Mouse (Mus musculus) urinary bladder, adult 2 months (tissue): ENCODE data around the gene Diaph2. TPM values are rescaled to one million over a fixed set of nuclear protein-coding genes. Genes with fewer than 3 reads are reported as not detected.
"Not testable (repeated sequence)": the region's sequence is repeated elsewhere in the genome, so short reads cannot be mapped to it uniquely, and the experiment has no call there.

Experiments used
- DNase-seq: peaks from one replicate; pipeline ENCODE4 v3.0.0; 2022; ENCODE audit warnings: low spot score
- polyA plus RNA-seq: library from polyadenylated mRNA; depleted of rRNA; stranded (reverse); fragments of >200 nt; gene quantifications from 2 replicates; pipeline ENCODE4 v1.2.3, GENCODE M21; 2012

The Diaph2 gene
- polyA plus RNA-seq, 1 experiment: 10.6 TPM

- no peak for DNase-seq
Measured at GRCm38 (mm10) chrX:130281484-130281883, 531.9 kb downstream of the Diaph2 start.

GRCm38 (mm10) chrX:130287032-130287431 is 537.5 kb downstream of the Diaph2 start:
- no peak for DNase-seq

- no peak for DNase-seq
Measured at GRCm38 (mm10) chrX:130289775-130290174, 540.2 kb downstream of the Diaph2 start.

GRCm38 (mm10) chrX:130350808-130351435 is 601.4 kb downstream of the Diaph2 start:
- no peak for DNase-seq

GRCm38 (mm10) chrX:130351480-130351879 is 601.9 kb downstream of the Diaph2 start:
- no peak for DNase-seq

GRCm38 (mm10) chrX:130393508-130394145 is 644.1 kb downstream of the Diaph2 start:
- DNase-seq: no peak

GRCm38 (mm10) chrX:130403214-130403613 is 653.7 kb downstream of the Diaph2 start:
- DNase-seq: no peak

GRCm38 (mm10) chrX:130407471-130407870 is 657.9 kb downstream of the Diaph2 start:
- not testable (repeated sequence) for DNase-seq

GRCm38 (mm10) chrX:130408985-130409384 is 659.4 kb downstream of the Diaph2 start:
- DNase-seq: no peak

GRCm38 (mm10) chrX:130423134-130423533 is 673.6 kb downstream of the Diaph2 start:
- no peak for DNase-seq

GRCm38 (mm10) chrX:130451822-130452487 is 702.4 kb downstream of the Diaph2 start:
- DNase-seq: no peak

GRCm38 (mm10) chrX:130452488-130452823 is 702.9 kb downstream of the Diaph2 start:
- no peak for DNase-seq

GRCm38 (mm10) chrX:130473133-130473532 is 723.6 kb downstream of the Diaph2 start:
- no peak for DNase-seq

- DNase-seq: no peak
Measured at GRCm38 (mm10) chrX:130480877-130481276, 731.3 kb downstream of the Diaph2 start.

- DNase-seq: no peak
Measured at GRCm38 (mm10) chrX:130502680-130503464, 753.3 kb downstream of the Diaph2 start.

GRCm38 (mm10) chrX:130503465-130503860 is 753.9 kb downstream of the Diaph2 start:
- DNase-seq: no peak

GRCm38 (mm10) chrX:130505626-130506025 is 756.1 kb downstream of the Diaph2 start:
- no peak for DNase-seq
